Mouse (Mus musculus): ENCODE measurements around the gene Lgalsl. TPM values are rescaled to one million over a fixed set of nuclear protein-coding genes. Genes with fewer than 3 reads are reported as not detected.

The Lgalsl gene
- polyA plus RNA-seq, 1 experiment from 2014 or later, result 26.0 TPM

GRCm38 (mm10) chr11:20793676-20794075 lies 37.2 kb downstream of the Lgalsl start:
- 57% methylated on average over 4 of the region's 4 CpGs for WGBS
- Histone ChIP-seq H3K4me1 (ENCODE audit: control insufficient read depth, insufficient read depth, low read length) (no peaks in the 10 kb centered on the region), H3K4me3 (ENCODE audit: low read depth, low read length) (no peak overlapping the region), H3K9me3 (ENCODE audit: control insufficient read depth, low read length) (no peaks in the 10 kb centered on the region), H3K4me2 (ENCODE audit: low read depth) (no peak overlapping the region), H3K27me3 (ENCODE audit: control insufficient read depth, insufficient read depth, low read length) (no peaks in the 10 kb centered on the region), H3K36me3 (ENCODE audit: control insufficient read depth, insufficient read depth, low read length) (no peaks in the 10 kb centered on the region), H3K27ac (ENCODE audit: low read depth, low read length) (no peak overlapping the region), H3K9ac (ENCODE audit: low read length) (no peak overlapping the region)
- no peak for ATAC-seq (ENCODE audit: insufficient read depth, low FRiP score, low TSS enrichment)
- no peak for DNase-seq (ENCODE audit: low spot score)

GRCm38 (mm10) chr11:20792667-20793066 lies 38.2 kb downstream of the Lgalsl start:
- no peak for ATAC-seq (ENCODE audit: insufficient read depth, low FRiP score, low TSS enrichment)
- Histone ChIP-seq H3K4me2 (ENCODE audit: low read depth) (no peak overlapping the region), H3K9ac (ENCODE audit: low read length) (no peak overlapping the region), H3K4me3 (ENCODE audit: low read depth, low read length) (no peak overlapping the region), H3K27ac (ENCODE audit: low read depth, low read length) (no peak overlapping the region), H3K9me3 (ENCODE audit: control insufficient read depth, low read length) (no peaks in the 10 kb centered on the region), H3K4me1 (ENCODE audit: control insufficient read depth, insufficient read depth, low read length) (no peaks in the 10 kb centered on the region), H3K27me3 (ENCODE audit: control insufficient read depth, insufficient read depth, low read length) (no peaks in the 10 kb centered on the region), H3K36me3 (ENCODE audit: control insufficient read depth, insufficient read depth, low read length) (no peaks in the 10 kb centered on the region)
- DNase-seq (ENCODE audit: low spot score), result no peak
- WGBS, result 84% methylated on average over 3 of the region's 3 CpGs

GRCm38 (mm10) chr11:20791334-20791733 lies 39.5 kb downstream of the Lgalsl start:
- Histone ChIP-seq H3K9me3 (ENCODE audit: control insufficient read depth, low read length) (no peaks in the 10 kb centered on the region), H3K4me2 (ENCODE audit: low read depth) (no peak overlapping the region), H3K27me3 (ENCODE audit: control insufficient read depth, insufficient read depth, low read length) (no peaks in the 10 kb centered on the region), H3K4me3 (ENCODE audit: low read depth, low read length) (no peak overlapping the region), H3K36me3 (ENCODE audit: control insufficient read depth, insufficient read depth, low read length) (no peaks in the 10 kb centered on the region), H3K27ac (ENCODE audit: low read depth, low read length) (no peak overlapping the region), H3K4me1 (ENCODE audit: control insufficient read depth, insufficient read depth, low read length) (no peaks in the 10 kb centered on the region), H3K9ac (ENCODE audit: low read length) (no peak overlapping the region)
- DNase-seq (ENCODE audit: low spot score), result no peak
- WGBS, result 92% methylated on average over 2 of the region's 2 CpGs
- no peak for ATAC-seq (ENCODE audit: insufficient read depth, low FRiP score, low TSS enrichment)

- no peaks in the 10 kb centered on the region for H3K9me3 ChIP-seq (ENCODE audit: control insufficient read depth, low read length)
- H3K36me3 ChIP-seq (ENCODE audit: control insufficient read depth, insufficient read depth, low read length), result no peaks in the 10 kb centered on the region
- H3K27ac ChIP-seq (ENCODE audit: low read depth, low read length), result no peak overlapping the region
- ATAC-seq (ENCODE audit: insufficient read depth, low FRiP score, low TSS enrichment) (no peak), DNase-seq (ENCODE audit: low spot score) (no peak)
- WGBS, result 69% methylated on average over 1 of the region's 1 CpGs
- no peak overlapping the region for H3K4me2 ChIP-seq (ENCODE audit: low read depth)
- no peaks in the 10 kb centered on the region for H3K4me1 ChIP-seq (ENCODE audit: control insufficient read depth, insufficient read depth, low read length)
- H3K4me3 ChIP-seq (ENCODE audit: low read depth, low read length), result no peak overlapping the region
- H3K9ac ChIP-seq (ENCODE audit: low read length), result no peak overlapping the region
- H3K27me3 ChIP-seq (ENCODE audit: control insufficient read depth, insufficient read depth, low read length), result no peaks in the 10 kb centered on the region
Observed at GRCm38 (mm10) chr11:20789015-20789414, 41.8 kb downstream of the Lgalsl start.

GRCm38 (mm10) chr11:20788070-20788469 lies 42.8 kb downstream of the Lgalsl start:
- Histone ChIP-seq H3K4me3 (ENCODE audit: low read depth, low read length) (no peak overlapping the region), H3K9ac (ENCODE audit: low read length) (no peak overlapping the region), H3K4me1 (ENCODE audit: control insufficient read depth, insufficient read depth, low read length) (no peaks in the 10 kb centered on the region), H3K36me3 (ENCODE audit: control insufficient read depth, insufficient read depth, low read length) (no peaks in the 10 kb centered on the region), H3K27me3 (ENCODE audit: control insufficient read depth, insufficient read depth, low read length) (no peaks in the 10 kb centered on the region), H3K4me2 (ENCODE audit: low read depth) (no peak overlapping the region), H3K9me3 (ENCODE audit: control insufficient read depth, low read length) (no peaks in the 10 kb centered on the region; the same call in 1 of the 2 replicates), H3K27ac (ENCODE audit: low read depth, low read length) (no peak overlapping the region)
- WGBS, result 78% methylated on average over 3 of the region's 3 CpGs
- no peak for DNase-seq (ENCODE audit: low spot score)
- no peak for ATAC-seq (ENCODE audit: insufficient read depth, low FRiP score, low TSS enrichment)

- Histone ChIP-seq H3K27me3 (ENCODE audit: control insufficient read depth, insufficient read depth, low read length) (no peaks in the 10 kb centered on the region), H3K4me2 (ENCODE audit: low read depth) (no peak overlapping the region), H3K4me3 (ENCODE audit: low read depth, low read length) (no peak overlapping the region), H3K9ac (ENCODE audit: low read length) (no peak overlapping the region), H3K27ac (ENCODE audit: low read depth, low read length) (no peak overlapping the region), H3K36me3 (ENCODE audit: control insufficient read depth, insufficient read depth, low read length) (no peaks in the 10 kb centered on the region), H3K9me3 (ENCODE audit: control insufficient read depth, low read length) (no peaks in the 10 kb centered on the region; the same call in 1 of the 2 replicates), H3K4me1 (ENCODE audit: control insufficient read depth, insufficient read depth, low read length) (no peaks in the 10 kb centered on the region)
- ATAC-seq (ENCODE audit: insufficient read depth, low FRiP score, low TSS enrichment), result no peak
- 72% methylated on average over 2 of the region's 2 CpGs for WGBS
- no peak for DNase-seq (ENCODE audit: low spot score)
Observed at GRCm38 (mm10) chr11:20786191-20786590, 44.7 kb downstream of the Lgalsl start.

GRCm38 (mm10) chr11:20785186-20785585 lies 45.7 kb downstream of the Lgalsl start:
- Histone ChIP-seq H3K4me1 (ENCODE audit: control insufficient read depth, insufficient read depth, low read length) (no peaks in the 10 kb centered on the region), H3K4me3 (ENCODE audit: low read depth, low read length) (no peak overlapping the region), H3K36me3 (ENCODE audit: control insufficient read depth, insufficient read depth, low read length) (no peaks in the 10 kb centered on the region), H3K9ac (ENCODE audit: low read length) (no peak overlapping the region), H3K4me2 (ENCODE audit: low read depth) (no peak overlapping the region), H3K27ac (ENCODE audit: low read depth, low read length) (no peak overlapping the region), H3K27me3 (ENCODE audit: control insufficient read depth, insufficient read depth, low read length) (no peaks in the 10 kb centered on the region), H3K9me3 (ENCODE audit: control insufficient read depth, low read length) (no peaks in the 10 kb centered on the region; the same call in 1 of the 2 replicates)
- 85% methylated on average over 1 of the region's 1 CpGs for WGBS
- no peak for DNase-seq (ENCODE audit: low spot score)
- no peak for ATAC-seq (ENCODE audit: insufficient read depth, low FRiP score, low TSS enrichment)

- no peaks in the 10 kb centered on the region for H3K4me1 ChIP-seq (ENCODE audit: control insufficient read depth, insufficient read depth, low read length)
- no peaks in the 10 kb centered on the region; the same call in 1 of the 2 replicates for H3K9me3 ChIP-seq (ENCODE audit: control insufficient read depth, low read length)
- whole genome bisulfite sequencing, result 83% methylated on average over 6 of the region's 6 CpGs
- no peak overlapping the region for H3K4me3 ChIP-seq (ENCODE audit: low read depth, low read length)
- H3K4me2 ChIP-seq (ENCODE audit: low read depth), result no peak overlapping the region
- ATAC-seq (ENCODE audit: insufficient read depth, low FRiP score, low TSS enrichment) (no peak), DNase-seq (ENCODE audit: low spot score) (no peak)
- H3K9ac ChIP-seq (ENCODE audit: low read length), result no peak overlapping the region
- no peak overlapping the region for H3K27ac ChIP-seq (ENCODE audit: low read depth, low read length)
- H3K36me3 ChIP-seq (ENCODE audit: control insufficient read depth, insufficient read depth, low read length), result no peaks in the 10 kb centered on the region
- no peaks in the 10 kb centered on the region for H3K27me3 ChIP-seq (ENCODE audit: control insufficient read depth, insufficient read depth, low read length)
Observed at GRCm38 (mm10) chr11:20784776-20785175, 46.1 kb downstream of the Lgalsl start.

GRCm38 (mm10) chr11:20783467-20783866 lies 47.4 kb downstream of the Lgalsl start:
- Histone ChIP-seq H3K27ac (ENCODE audit: low read depth, low read length) (no peak overlapping the region), H3K4me3 (ENCODE audit: low read depth, low read length) (no peak overlapping the region), H3K9me3 (ENCODE audit: control insufficient read depth, low read length) (no peaks in the 10 kb centered on the region; the same call in 1 of the 2 replicates), H3K36me3 (ENCODE audit: control insufficient read depth, insufficient read depth, low read length) (no peaks in the 10 kb centered on the region), H3K4me2 (ENCODE audit: low read depth) (no peak overlapping the region), H3K27me3 (ENCODE audit: control insufficient read depth, insufficient read depth, low read length) (no peaks in the 10 kb centered on the region), H3K4me1 (ENCODE audit: control insufficient read depth, insufficient read depth, low read length) (no peaks in the 10 kb centered on the region), H3K9ac (ENCODE audit: low read length) (no peak overlapping the region)
- ATAC-seq (ENCODE audit: insufficient read depth, low FRiP score, low TSS enrichment) (no peak), DNase-seq (ENCODE audit: low spot score) (no peak)
- 93% methylated on average over 1 of the region's 1 CpGs for WGBS
